Mouse (Mus musculus) kidney, adult 2 months (tissue): ENCODE measurements around the gene Dab1.

ENCODE experiments used
- CTCF ChIP-seq: fragments of 200-500 bp; conservative IDR thresholded peaks from 2 replicates; pipeline ENCODE4 v1.5.1; 2011; ENCODE audit warnings: low read depth, mild to moderate bottlenecking, control low read depth, low read length, moderate library complexity, mixed read lengths; ENCODE audit not compliant: insufficient read depth, insufficient read length
- POLR2A ChIP-seq: fragments of 200-500 bp; IDR thresholded peaks from one replicate; pipeline ENCODE4 v1.6.1; 2011; ENCODE audit warnings: low read depth, low read length, control low read depth

DNA sequence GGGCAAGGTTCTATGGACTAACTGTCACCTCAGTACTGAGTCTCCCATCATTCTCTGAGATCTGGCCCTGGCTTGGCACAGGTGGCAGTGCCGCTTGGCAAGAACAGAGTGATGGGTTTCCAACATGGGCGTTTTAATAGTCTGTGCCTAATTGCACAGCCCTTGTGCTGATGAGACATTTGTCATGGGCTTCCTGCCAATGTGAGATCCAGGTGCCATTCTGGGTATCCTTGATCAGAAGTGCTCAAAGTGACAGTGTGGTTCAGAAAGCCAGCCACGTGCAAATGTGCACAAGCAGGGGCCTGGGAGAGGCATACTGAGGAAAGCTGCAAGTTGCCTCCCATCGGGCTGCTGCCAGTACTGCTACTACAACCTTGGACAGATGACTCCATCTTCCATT lies 203.5 kb downstream of the Dab1 start:
- no peak for TF ChIP-seq CTCF
- no peak for TF ChIP-seq POLR2A
